Mouse (Mus musculus) C2C12 (cell line): ENCODE measurements around the gene Aak1. TPM values are rescaled to one million over a fixed set of nuclear protein-coding genes. Genes with fewer than 3 reads are reported as not detected.

Source experiments
- H3K27me3 ChIP-seq: one replicate; pipeline ENCODE4 v1.6.1; 2011; ENCODE audit not compliant: control insufficient read depth, insufficient read depth, insufficient read length
- H3K36me3 ChIP-seq: one replicate; pipeline ENCODE4 v1.6.1; 2011; ENCODE audit not compliant: control insufficient read depth, insufficient read depth
- H3K4me3 ChIP-seq: one replicate; pipeline ENCODE4 v1.5.1; 2011; ENCODE audit warnings: mild to moderate bottlenecking, control low read depth; ENCODE audit not compliant: poor library complexity, insufficient read depth, severe bottlenecking
- H3K79me2 ChIP-seq: one replicate; pipeline ENCODE4 v1.6.1; 2011; ENCODE audit not compliant: control insufficient read depth, insufficient read depth
- H3K79me3 ChIP-seq: one replicate; pipeline ENCODE4 v1.6.1; 2011; ENCODE audit warnings: low read depth, control low read depth
- H3ac ChIP-seq: one replicate; pipeline ENCODE3; 2011; ENCODE audit warnings: low read depth; ENCODE audit not compliant: control insufficient read depth, insufficient read length
- CEBPB ChIP-seq: IDR thresholded peaks from one replicate; pipeline ENCODE4 v1.6.1; 2011; ENCODE audit warnings: low read depth, mild to moderate bottlenecking, control low read depth, moderate library complexity
- CTCF ChIP-seq: IDR thresholded peaks from one replicate; pipeline ENCODE4 v1.5.1; 2011; ENCODE audit not compliant: control insufficient read depth, insufficient read depth, insufficient read length
- FOSL1 ChIP-seq: IDR thresholded peaks from one replicate; pipeline ENCODE4 v1.8.0; 2011; ENCODE audit warnings: mild to moderate bottlenecking, low read length; ENCODE audit not compliant: poor library complexity, insufficient read depth, severe bottlenecking
- MAX ChIP-seq: IDR thresholded peaks from one replicate; pipeline ENCODE4 v1.6.1; 2011; ENCODE audit warnings: mild to moderate bottlenecking, control low read depth
- MYOD1 ChIP-seq: IDR thresholded peaks from one replicate; pipeline ENCODE4 v1.6.1; 2011; ENCODE audit warnings: low read depth; ENCODE audit not compliant: control insufficient read depth, insufficient read length
- MYOG ChIP-seq: IDR thresholded peaks from one replicate; pipeline ENCODE4 v1.6.1; 2011; ENCODE audit not compliant: control insufficient read depth, insufficient read length; ENCODE audit errors: extremely low read depth
- USF1 ChIP-seq: IDR thresholded peaks from one replicate; pipeline ENCODE4 v1.6.1; 2011; ENCODE audit warnings: low read depth, mild to moderate bottlenecking, control low read depth, moderate library complexity
- polyA plus RNA-seq: library from polyadenylated mRNA; unstranded; fragments of >200 nt; fragmentation: generic; extraction: Trizol; gene quantifications from one replicate; pipeline ENCODE4 v1.2.1, GENCODE M21; 2012; ENCODE audit warnings: missing spikeins

Aak1 gene
- polyA plus RNA-seq, 1 experiment, result 12.8 TPM

DNA sequence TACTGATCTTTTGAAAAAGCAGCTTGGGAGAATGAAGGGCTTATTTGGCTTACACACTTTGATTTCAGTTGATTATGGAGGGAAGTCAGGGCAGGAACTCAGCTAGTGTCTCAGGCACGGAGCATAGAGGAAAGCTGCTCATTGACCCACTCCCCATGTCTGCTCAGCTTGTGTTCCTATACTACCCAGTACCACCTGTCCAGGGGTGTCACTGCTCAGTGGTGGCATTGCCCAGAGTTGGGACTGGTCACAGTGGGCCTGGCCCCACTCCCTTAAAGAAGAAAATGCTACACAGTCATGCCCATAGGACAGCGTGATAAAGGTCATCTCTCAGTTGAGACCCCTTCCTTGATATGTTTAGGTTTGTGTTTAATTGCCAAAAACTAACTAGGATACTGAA lies 34.9 kb downstream of the Aak1 start:
- peaks cover 26% of the 10 kb centered on the region for H3K79me2 ChIP-seq
- no peak for TF ChIP-seq CTCF
- no peak for TF ChIP-seq MYOD1
- no peak for TF ChIP-seq MAX
- TF ChIP-seq USF1, result no peak
- no peak for TF ChIP-seq CEBPB
- no peak for TF ChIP-seq FOSL1
- no peak for TF ChIP-seq MYOG
- H3K36me3 ChIP-seq, result peaks cover under 1% of the 10 kb centered on the region
- no peak overlapping the region for H3ac ChIP-seq
- H3K27me3 ChIP-seq, result no peaks in the 10 kb centered on the region
- H3K79me3 ChIP-seq, result peaks cover 7% of the 10 kb centered on the region
- H3K4me3 ChIP-seq, result no peak overlapping the region

DNA sequence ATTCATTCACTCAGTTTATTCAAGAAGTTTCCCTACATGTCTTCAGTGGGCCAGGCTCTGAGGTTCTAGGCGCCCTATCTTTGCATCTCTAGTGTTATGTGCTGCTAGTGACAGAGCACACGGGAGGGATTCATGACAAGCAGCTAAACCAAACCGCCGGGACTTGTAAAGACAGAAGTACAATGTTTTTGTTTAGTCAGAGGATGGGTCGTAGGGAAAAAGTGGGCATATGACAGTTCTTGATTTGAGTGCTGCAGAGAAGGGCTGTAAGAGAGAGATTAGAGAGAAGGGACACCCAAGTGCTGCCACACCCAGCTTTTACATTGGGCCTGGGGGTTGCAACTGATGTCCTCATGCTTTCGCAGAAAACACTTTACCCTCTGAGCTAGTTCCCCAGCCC lies 35.4 kb downstream of the Aak1 start:
- Histone ChIP-seq H3K27me3 (no peaks in the 10 kb centered on the region), H3K4me3 (no peak overlapping the region), H3K79me3 (peaks cover 8% of the 10 kb centered on the region), H3ac (no peak overlapping the region), H3K36me3 (no peaks in the 10 kb centered on the region), H3K79me2 (peaks cover 31% of the 10 kb centered on the region)
- TF ChIP-seq USF1 (no peak), MYOD1 (no peak), FOSL1 (no peak), CEBPB (no peak), MAX (no peak), MYOG (no peak), CTCF (no peak)

DNA sequence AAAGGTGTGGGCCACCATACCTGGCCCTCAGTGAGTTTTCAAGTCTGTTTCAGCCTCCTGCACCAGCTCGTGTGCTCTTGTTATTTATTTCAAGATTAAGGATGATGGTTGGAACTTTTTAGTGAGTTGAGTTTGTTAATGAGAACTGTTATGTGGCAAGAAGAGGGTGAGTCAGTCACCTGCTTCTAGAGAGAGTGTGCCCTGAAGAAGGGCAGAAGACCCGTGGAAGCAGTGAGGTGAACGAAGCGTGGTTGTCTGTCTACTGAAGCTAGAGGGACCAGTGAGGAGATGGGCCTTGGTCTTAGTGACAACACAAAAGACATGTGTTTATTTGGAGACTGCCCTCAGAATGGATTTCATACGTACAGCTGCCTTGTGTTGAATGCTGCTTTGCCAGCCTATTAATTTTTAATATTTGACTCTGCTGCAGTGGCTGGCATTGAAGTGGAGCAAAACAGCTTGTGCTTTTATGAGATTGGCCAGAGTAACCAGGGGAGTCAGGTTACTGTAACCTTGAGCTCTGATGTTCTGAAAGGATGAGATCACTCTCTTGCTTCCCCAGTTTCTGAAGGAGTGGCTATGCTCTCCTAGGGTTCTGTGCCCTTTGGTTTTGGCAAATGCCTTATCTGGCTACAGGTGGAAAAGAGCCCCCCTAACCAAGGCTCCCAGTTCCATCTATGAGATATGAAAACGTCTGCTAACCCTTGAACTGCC lies 36.7 kb downstream of the Aak1 start:
- Histone ChIP-seq H3K79me2 (peaks cover 40% of the 10 kb centered on the region), H3K27me3 (no peaks in the 10 kb centered on the region), H3K4me3 (no peak overlapping the region), H3ac (no peak overlapping the region), H3K79me3 (peaks cover 9% of the 10 kb centered on the region), H3K36me3 (no peaks in the 10 kb centered on the region)
- TF ChIP-seq MYOD1 (no peak), MAX (no peak), USF1 (no peak), MYOG (no peak), CTCF (no peak), FOSL1 (no peak), CEBPB (no peak)

DNA sequence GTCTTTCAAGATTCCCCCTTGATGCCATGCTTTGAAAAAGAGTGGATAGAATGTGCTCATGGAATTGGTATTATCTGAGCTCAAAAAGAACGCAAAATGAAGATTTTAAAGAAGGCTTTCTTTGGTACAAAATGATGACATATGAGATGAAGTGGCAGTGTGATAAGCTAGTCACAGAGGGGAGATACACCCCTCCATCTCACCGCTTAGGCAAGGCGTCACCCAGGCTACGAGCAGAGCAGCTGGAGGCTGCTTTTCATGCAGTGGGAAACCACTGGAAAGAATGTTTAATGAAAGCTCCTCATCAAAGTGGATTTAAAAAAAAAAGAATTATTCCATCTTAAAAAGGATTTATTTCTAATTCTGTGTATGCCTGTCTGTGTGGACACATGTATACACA lies 37.5 kb downstream of the Aak1 start:
- H3K36me3 ChIP-seq, result no peaks in the 10 kb centered on the region
- H3ac ChIP-seq, result no peak overlapping the region
- TF ChIP-seq MAX, result no peak
- no peak for TF ChIP-seq CTCF
- no peak for TF ChIP-seq FOSL1
- no peak for TF ChIP-seq MYOG
- no peak for TF ChIP-seq USF1
- no peak for TF ChIP-seq CEBPB
- no peak for TF ChIP-seq MYOD1

DNA sequence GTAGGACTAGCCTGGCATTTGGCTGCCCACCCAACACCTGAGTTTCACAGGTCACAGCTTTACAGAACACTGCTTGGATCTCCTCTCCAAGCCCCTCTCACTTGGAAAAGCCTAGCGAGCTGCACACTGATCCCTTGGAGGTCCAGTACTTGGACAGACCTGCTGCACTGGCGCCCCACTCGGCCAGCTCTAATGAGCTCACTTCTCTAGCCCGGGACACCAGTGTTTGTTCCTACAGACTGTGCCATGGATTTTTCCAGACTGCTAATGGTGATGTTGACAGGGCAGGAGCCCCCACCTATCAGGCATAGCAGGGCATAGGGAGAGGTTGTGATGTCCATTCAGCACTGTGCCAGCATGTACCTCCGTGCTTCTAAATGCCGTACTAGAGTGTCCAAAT lies 48.2 kb downstream of the Aak1 start:
- Histone ChIP-seq H3K36me3 (peaks cover 9% of the 10 kb centered on the region), H3K79me2 (no peaks in the 10 kb centered on the region), H3K79me3 (peaks cover 2% of the 10 kb centered on the region), H3K27me3 (no peaks in the 10 kb centered on the region), H3K4me3 (no peak overlapping the region), H3ac (no peak overlapping the region)
- no peak for TF ChIP-seq FOSL1
- TF ChIP-seq USF1, result no peak
- TF ChIP-seq CTCF, result no peak
- TF ChIP-seq MYOD1, result no peak
- no peak for TF ChIP-seq CEBPB
- no peak for TF ChIP-seq MAX
- TF ChIP-seq MYOG, result no peak

More for the DNA sequence above, 37.5 kb downstream of the Aak1 start:
- Histone ChIP-seq H3K79me3 (peaks cover 9% of the 10 kb centered on the region), H3K4me3 (no peak overlapping the region), H3K79me2 (peaks cover 40% of the 10 kb centered on the region), H3K27me3 (no peaks in the 10 kb centered on the region)
